Mouse (Mus musculus): ENCODE data around the gene Cyb5d2.

Gene Cyb5d2

GRCm38 (mm10) chr11:72795455-72796295, at the start of gene Cyb5d2, which contains the start of gene Zzef1:
TSS of gene Cyb5d2 (minus strand) at chr11:72796142.
TSS of gene Zzef1 (plus strand) at chr11:72796226.
- in situ Hi-C loops (cut with MseI, MboI), result no loop called here

GRCm38 (mm10) chr11:72845526-72845925, 49.6 kb upstream of the Cyb5d2 start:
- in situ Hi-C loops (cut with MseI, MboI), result no loop called here

GRCm38 (mm10) chr11:72843576-72843975, 47.6 kb upstream of the Cyb5d2 start:
- in situ Hi-C loops (cut with MseI, MboI), result no loop called here

- in situ Hi-C loops (cut with MseI, MboI), result no loop called here
These were observed 46.8 kb upstream of the Cyb5d2 start for GRCm38 (mm10) chr11:72842731-72843130.

- in situ Hi-C loops (cut with MseI, MboI), result no loop called here
These were observed 33.9 kb upstream of the Cyb5d2 start for GRCm38 (mm10) chr11:72829869-72830268.

- in situ Hi-C loops (cut with MseI, MboI), result no loop called here
These were observed 25.1 kb upstream of the Cyb5d2 start for GRCm38 (mm10) chr11:72821041-72821440.

GRCm38 (mm10) chr11:72818067-72818466, 22.1 kb upstream of the Cyb5d2 start:
- in situ Hi-C loops (cut with MseI, MboI), result no loop called here

GRCm38 (mm10) chr11:72816859-72817258, 20.9 kb upstream of the Cyb5d2 start:
- in situ Hi-C loops (cut with MseI, MboI), result no loop called here

- in situ Hi-C loops (cut with MseI, MboI), result no loop called here
These were observed 18.2 kb upstream of the Cyb5d2 start for GRCm38 (mm10) chr11:72814188-72814587.

GRCm38 (mm10) chr11:72813687-72814086, 17.7 kb upstream of the Cyb5d2 start:
- in situ Hi-C loops (cut with MseI, MboI), result no loop called here

- in situ Hi-C loops (cut with MseI, MboI), result no loop called here
These were observed 12.1 kb upstream of the Cyb5d2 start for GRCm38 (mm10) chr11:72807992-72808391.

GRCm38 (mm10) chr11:72806556-72806955, 10.6 kb upstream of the Cyb5d2 start:
- in situ Hi-C loops (cut with MseI, MboI), result no loop called here

GRCm38 (mm10) chr11:72805232-72805631, 9.3 kb upstream of the Cyb5d2 start:
- in situ Hi-C loops (cut with MseI, MboI), result no loop called here

GRCm38 (mm10) chr11:72804586-72804985, 8.6 kb upstream of the Cyb5d2 start:
- in situ Hi-C loops (cut with MseI, MboI), result no loop called here

GRCm38 (mm10) chr11:72803038-72803437, 7.1 kb upstream of the Cyb5d2 start:
- in situ Hi-C loops (cut with MseI, MboI), result no loop called here

GRCm38 (mm10) chr11:72801182-72801581, 5.2 kb upstream of the Cyb5d2 start:
- in situ Hi-C loops (cut with MseI, MboI), result no loop called here

- in situ Hi-C loops (cut with MseI, MboI), result no loop called here
These were observed 2.2 kb upstream of the Cyb5d2 start for GRCm38 (mm10) chr11:72798112-72798511.

GRCm38 (mm10) chr11:72796773-72797338, 914 bp upstream of the Cyb5d2 start:
- in situ Hi-C loops (cut with MseI, MboI), result no loop called here

GRCm38 (mm10) chr11:72796296-72796687, 350 bp upstream of the Cyb5d2 start:
- in situ Hi-C loops (cut with MseI, MboI), result no loop called here

GRCm38 (mm10) chr11:72795149-72795454, 840 bp downstream of the Cyb5d2 start:
- in situ Hi-C loops (cut with MseI, MboI), result no loop called here

- in situ Hi-C loops (cut with MseI, MboI), result no loop called here
These were observed 3.9 kb downstream of the Cyb5d2 start for GRCm38 (mm10) chr11:72792033-72792432.

- in situ Hi-C loops (cut with MseI, MboI), result no loop called here
These were observed 13.4 kb downstream of the Cyb5d2 start for GRCm38 (mm10) chr11:72782503-72782902.

GRCm38 (mm10) chr11:72782103-72782502, 13.8 kb downstream of the Cyb5d2 start:
- in situ Hi-C loops (cut with MseI, MboI), result no loop called here
